Mouse (Mus musculus) adrenal gland, adult 8-10 months (tissue): ENCODE data around the gene Msmb. TPM values are rescaled to one million over a fixed set of nuclear protein-coding genes. Genes with fewer than 3 reads are reported as not detected.
"Not testable (repeated sequence)": the region's sequence is repeated elsewhere in the genome, so short reads cannot be mapped to it uniquely, and the experiment has no call there.

Source experiments
- DNase-seq: peaks from one replicate; pipeline ENCODE4 v3.0.0; 2022
- total RNA-seq, 4 experiments: library from RNA; stranded (reverse); gene quantifications; 2 replicates each; pipeline ENCODE4 v1.2.4; 2022

Gene Msmb
- total RNA-seq, 4 experiments from 2014 or later: not detected

GRCm38 (mm10) chr14:32146578-32146977 lies 4.8 kb downstream of the Msmb start:
- no peak for DNase-seq

- DNase-seq: no peak
Measured at GRCm38 (mm10) chr14:32150872-32151271, 9.0 kb downstream of the Msmb start.

- DNase-seq: no peak
Measured at GRCm38 (mm10) chr14:32152243-32152965, 10.6 kb downstream of the Msmb start.

- no peak for DNase-seq
Measured at GRCm38 (mm10) chr14:32153156-32153555, 11.3 kb downstream of the Msmb start.

- DNase-seq: no peak
Measured at GRCm38 (mm10) chr14:32154758-32155157, 12.9 kb downstream of the Msmb start.

- DNase-seq: peak; percentile 13
Measured at GRCm38 (mm10) chr14:32159150-32159670, 17.4 kb downstream of the Msmb start.

- peak; percentile 98 for DNase-seq
Measured at GRCm38 (mm10) chr14:32159690-32160246, 17.9 kb downstream of the Msmb start, which contains the start of gene Ncoa4. Gene Ncoa4 (plus strand): TSS chr14:32159865.

GRCm38 (mm10) chr14:32160563-32160962 lies 18.7 kb downstream of the Msmb start:
- DNase-seq: no peak

- no peak for DNase-seq
Measured at GRCm38 (mm10) chr14:32161090-32161885, 19.5 kb downstream of the Msmb start.

- DNase-seq: no peak
Measured at GRCm38 (mm10) chr14:32162231-32162630, 20.4 kb downstream of the Msmb start.

- DNase-seq: no peak
Measured at GRCm38 (mm10) chr14:32163203-32163888, 21.5 kb downstream of the Msmb start.

GRCm38 (mm10) chr14:32164173-32165051 lies 22.6 kb downstream of the Msmb start:
- DNase-seq: no peak

- peak; percentile 73 for DNase-seq
Measured at GRCm38 (mm10) chr14:32165278-32166061, 23.6 kb downstream of the Msmb start.

- DNase-seq: no peak
Measured at GRCm38 (mm10) chr14:32166062-32166441, 24.2 kb downstream of the Msmb start.

GRCm38 (mm10) chr14:32166840-32167239 lies 25.0 kb downstream of the Msmb start:
- no peak for DNase-seq

GRCm38 (mm10) chr14:32167326-32167725 lies 25.5 kb downstream of the Msmb start:
- no peak for DNase-seq

- DNase-seq: no peak
Measured at GRCm38 (mm10) chr14:32168653-32169231, 26.9 kb downstream of the Msmb start.

GRCm38 (mm10) chr14:32170137-32170536 lies 28.3 kb downstream of the Msmb start:
- DNase-seq: no peak

- DNase-seq: no peak
Measured at GRCm38 (mm10) chr14:32175310-32175709, 33.5 kb downstream of the Msmb start.

GRCm38 (mm10) chr14:32176590-32176989 lies 34.8 kb downstream of the Msmb start:
- not testable (repeated sequence) for DNase-seq
